Mouse (Mus musculus) olfactory bulb, adult 2 months (tissue): ENCODE results near the gene Sesn3.

Experiments
- CTCF ChIP-seq: fragments of 200-500 bp; IDR thresholded peaks from 2 replicates; pipeline ENCODE4 v1.5.1; 2012; ENCODE audit warnings: low read depth, mild to moderate bottlenecking, low read length, moderate library complexity; ENCODE audit not compliant: insufficient read depth
- POLR2A ChIP-seq: fragments of 200-500 bp; IDR thresholded peaks from 2 replicates; pipeline ENCODE4 v1.6.1; 2012; ENCODE audit warnings: mild to moderate bottlenecking, low read depth, low read length, moderate library complexity; ENCODE audit not compliant: insufficient read depth

DNA sequence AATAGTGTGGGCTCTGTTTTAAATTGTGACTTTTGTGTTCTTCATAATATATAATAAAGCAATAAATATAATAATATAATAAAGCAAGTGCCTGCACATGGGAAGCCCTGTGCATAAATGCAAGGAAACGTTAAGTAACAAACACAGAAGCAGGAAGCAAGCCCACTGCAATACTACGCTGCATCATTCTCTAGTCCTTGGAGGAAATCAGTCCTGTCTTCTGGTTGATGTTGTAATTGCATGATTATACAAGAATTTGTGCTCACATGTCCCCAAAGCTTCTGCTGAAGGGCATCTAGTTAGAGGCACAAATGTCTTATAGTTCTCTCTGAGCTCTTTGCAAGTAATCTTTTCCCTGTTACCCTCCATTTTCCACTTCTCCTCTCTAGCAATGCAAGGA, 6.3 kb upstream of the Sesn3 start:
- no peak for TF ChIP-seq CTCF
- no peak for TF ChIP-seq POLR2A
